Mouse (Mus musculus) erythroid progenitor cell, adult 5-6 weeks (primary cell): ENCODE data around the gene Pabpn1. TPM values are rescaled to one million over a fixed set of nuclear protein-coding genes. Genes with fewer than 3 reads are reported as not detected.

ENCODE experiments used
- total RNA-seq, 2 experiments: library from RNA; stranded (forward) in 1 of 2; stranded (reverse) in 1 of 2; fragments of 150-400 nt in 1 of 2; fragments of 186-747, 209-891 nt in 1 of 2; gene quantifications; 2 replicates each; pipeline versions ENCODE4 v1.2.3 to v1.2.4; 2015 to 2017; ENCODE audit warnings: low replicate concordance in 2 of 2

The Pabpn1 gene
- total RNA-seq, 2 experiments from 2014 or later: 49.9 to 120 TPM

Other genes starting within 250 kb of the Pabpn1 start
- 45.7 and 46.9 TPM in 2 replicates for gene 1700123O20Rik, start 206.3 kb upstream of the Pabpn1 start, total RNA-seq (2015; ENCODE audit: low replicate concordance)
- 16.3 and 29.4 TPM in 2 replicates for gene 1700123O20Rik, start 206.3 kb upstream of the Pabpn1 start, total RNA-seq (2017; ENCODE audit: low replicate concordance)
- 153 and 270 TPM in 2 replicates for gene Acin1, start 205.6 kb upstream of the Pabpn1 start, total RNA-seq (2015; ENCODE audit: low replicate concordance)
- gene Acin1, start 205.6 kb upstream of the Pabpn1 start, total RNA-seq (2017; ENCODE audit: low replicate concordance): 381 and 431 TPM in 2 replicates
- gene Gm29776, start 193.7 kb upstream of the Pabpn1 start, total RNA-seq (2015; ENCODE audit: low replicate concordance): not detected in 2 replicates
- not detected in 2 replicates for gene Gm29776, start 193.7 kb upstream of the Pabpn1 start, total RNA-seq (2017; ENCODE audit: low replicate concordance)
- gene Cebpe, start 180.3 kb upstream of the Pabpn1 start, total RNA-seq (2015; ENCODE audit: low replicate concordance): 14.7 and 25.9 TPM in 2 replicates
- 9.4 and 12.4 TPM in 2 replicates for gene Cebpe, start 180.3 kb upstream of the Pabpn1 start, total RNA-seq (2017; ENCODE audit: low replicate concordance)
- 7.1 and 11.9 TPM in 2 replicates for gene Slc7a8, start 110.6 kb upstream of the Pabpn1 start, total RNA-seq (2015; ENCODE audit: low replicate concordance)
- 2.6 and 3.0 TPM in 2 replicates for gene Slc7a8, start 110.6 kb upstream of the Pabpn1 start, total RNA-seq (2017; ENCODE audit: low replicate concordance)
- gene Rnf212b, start 78.4 kb upstream of the Pabpn1 start, total RNA-seq (2015; ENCODE audit: low replicate concordance): not detected in 2 replicates
- not detected in 2 replicates for gene Rnf212b, start 78.4 kb upstream of the Pabpn1 start, total RNA-seq (2017; ENCODE audit: low replicate concordance)
- 4.7 and 5.0 TPM in 2 replicates for gene Homez, start 21.5 kb upstream of the Pabpn1 start, total RNA-seq (2015; ENCODE audit: low replicate concordance)
- 0.13 and 1.3 TPM in 2 replicates for gene Homez, start 21.5 kb upstream of the Pabpn1 start, total RNA-seq (2017; ENCODE audit: low replicate concordance)
- 2.2 and 8.8 TPM in 2 replicates for gene Ppp1r3e, start 14.9 kb upstream of the Pabpn1 start, total RNA-seq (2015; ENCODE audit: low replicate concordance)
- gene Ppp1r3e, start 14.9 kb upstream of the Pabpn1 start, total RNA-seq (2017; ENCODE audit: low replicate concordance): not detected in 2 replicates
- gene Bcl2l2, start 9.1 kb upstream of the Pabpn1 start, total RNA-seq (2015; ENCODE audit: low replicate concordance): 1.7 TPM in 1 of 2 replicates, not detected in the other
- gene Bcl2l2, start 9.1 kb upstream of the Pabpn1 start, total RNA-seq (2017; ENCODE audit: low replicate concordance): 1.7 TPM in 1 of 2 replicates, not detected in the other
- gene Gm20521, start 9.1 kb upstream of the Pabpn1 start, total RNA-seq (2015; ENCODE audit: low replicate concordance): not detected in 2 replicates
- gene Gm20521, start 9.1 kb upstream of the Pabpn1 start, total RNA-seq (2017; ENCODE audit: low replicate concordance): not detected in 2 replicates
- gene Slc22a17, start 20.6 kb downstream of the Pabpn1 start, total RNA-seq (2015; ENCODE audit: low replicate concordance): not detected in 2 replicates
- not detected in 2 replicates for gene Slc22a17, start 20.6 kb downstream of the Pabpn1 start, total RNA-seq (2017; ENCODE audit: low replicate concordance)
- gene Efs, start 33.6 kb downstream of the Pabpn1 start, total RNA-seq (2015; ENCODE audit: low replicate concordance): not detected in 2 replicates
- gene Efs, start 33.6 kb downstream of the Pabpn1 start, total RNA-seq (2017; ENCODE audit: low replicate concordance): not detected in 2 replicates
- gene Il25, start 40.2 kb downstream of the Pabpn1 start, total RNA-seq (2015; ENCODE audit: low replicate concordance): not detected in 2 replicates
- gene Il25, start 40.2 kb downstream of the Pabpn1 start, total RNA-seq (2017; ENCODE audit: low replicate concordance): not detected in 2 replicates
- gene Cmtm5, start 43.8 kb downstream of the Pabpn1 start, total RNA-seq (2015; ENCODE audit: low replicate concordance): not detected in 2 replicates
- not detected in 2 replicates for gene Cmtm5, start 43.8 kb downstream of the Pabpn1 start, total RNA-seq (2017; ENCODE audit: low replicate concordance)
- not detected in 2 replicates for gene Myh6, start 74.4 kb downstream of the Pabpn1 start, total RNA-seq (2015; ENCODE audit: low replicate concordance)
- gene Myh6, start 74.4 kb downstream of the Pabpn1 start, total RNA-seq (2017; ENCODE audit: low replicate concordance): not detected in 2 replicates
- gene Gm17428, start 84.4 kb downstream of the Pabpn1 start, total RNA-seq (2015; ENCODE audit: low replicate concordance): not detected in 2 replicates
- gene Gm17428, start 84.4 kb downstream of the Pabpn1 start, total RNA-seq (2017; ENCODE audit: low replicate concordance): not detected in 2 replicates
- not detected in 2 replicates for gene Myh7, start 102.1 kb downstream of the Pabpn1 start, total RNA-seq (2015; ENCODE audit: low replicate concordance)
- not detected in 2 replicates for gene Myh7, start 102.1 kb downstream of the Pabpn1 start, total RNA-seq (2017; ENCODE audit: low replicate concordance)
- gene Ngdn, start 123.0 kb downstream of the Pabpn1 start, total RNA-seq (2015; ENCODE audit: low replicate concordance): 15.1 TPM in 2 replicates
- gene Ngdn, start 123.0 kb downstream of the Pabpn1 start, total RNA-seq (2017; ENCODE audit: low replicate concordance): 4.4 and 10.7 TPM in 2 replicates
- 1.4 and 3.8 TPM in 2 replicates for gene Zfhx2, start 199.8 kb downstream of the Pabpn1 start, total RNA-seq (2015; ENCODE audit: low replicate concordance)
- gene Zfhx2, start 199.8 kb downstream of the Pabpn1 start, total RNA-seq (2017; ENCODE audit: low replicate concordance): 0.64 and 5.4 TPM in 2 replicates
- gene Thtpa, start 202.3 kb downstream of the Pabpn1 start, total RNA-seq (2015; ENCODE audit: low replicate concordance): 1.1 TPM in 1 of 2 replicates, not detected in the other
- 0.68 TPM in 1 of 2 replicates, not detected in the other for gene Thtpa, start 202.3 kb downstream of the Pabpn1 start, total RNA-seq (2017; ENCODE audit: low replicate concordance)
- gene Ap1g2, start 214.1 kb downstream of the Pabpn1 start, total RNA-seq (2015; ENCODE audit: low replicate concordance): 2.5 and 23.5 TPM in 2 replicates
- 0.68 and 1.8 TPM in 2 replicates for gene Ap1g2, start 214.1 kb downstream of the Pabpn1 start, total RNA-seq (2017; ENCODE audit: low replicate concordance)
- not detected in 2 replicates for gene Jph4, start 224.4 kb downstream of the Pabpn1 start, total RNA-seq (2015; ENCODE audit: low replicate concordance)
- gene Jph4, start 224.4 kb downstream of the Pabpn1 start, total RNA-seq (2017; ENCODE audit: low replicate concordance): not detected in 2 replicates